Mouse (Mus musculus) C2C12 (cell line): Measurements from ENCODE around the gene Stau1. TPM values are rescaled to one million over a fixed set of nuclear protein-coding genes. Genes with fewer than 3 reads are reported as not detected.

Source experiments
- H3K27me3 ChIP-seq: one replicate; pipeline ENCODE4 v1.6.1; 2011; ENCODE audit not compliant: control insufficient read depth, insufficient read depth, insufficient read length
- H3K36me3 ChIP-seq: one replicate; pipeline ENCODE4 v1.6.1; 2011; ENCODE audit not compliant: control insufficient read depth, insufficient read depth
- H3K4me3 ChIP-seq: one replicate; pipeline ENCODE4 v1.5.1; 2011; ENCODE audit warnings: mild to moderate bottlenecking, control low read depth; ENCODE audit not compliant: poor library complexity, insufficient read depth, severe bottlenecking
- H3K79me2 ChIP-seq: one replicate; pipeline ENCODE4 v1.6.1; 2011; ENCODE audit not compliant: control insufficient read depth, insufficient read depth
- H3K79me3 ChIP-seq: one replicate; pipeline ENCODE4 v1.6.1; 2011; ENCODE audit warnings: low read depth, control low read depth
- H3ac ChIP-seq: one replicate; pipeline ENCODE3; 2011; ENCODE audit warnings: low read depth; ENCODE audit not compliant: control insufficient read depth, insufficient read length
- CEBPB ChIP-seq: IDR thresholded peaks from one replicate; pipeline ENCODE4 v1.6.1; 2011; ENCODE audit warnings: low read depth, mild to moderate bottlenecking, control low read depth, moderate library complexity
- CTCF ChIP-seq: IDR thresholded peaks from one replicate; pipeline ENCODE4 v1.5.1; 2011; ENCODE audit not compliant: control insufficient read depth, insufficient read depth, insufficient read length
- FOSL1 ChIP-seq: IDR thresholded peaks from one replicate; pipeline ENCODE4 v1.8.0; 2011; ENCODE audit warnings: mild to moderate bottlenecking, low read length; ENCODE audit not compliant: poor library complexity, insufficient read depth, severe bottlenecking
- MAX ChIP-seq: IDR thresholded peaks from one replicate; pipeline ENCODE4 v1.6.1; 2011; ENCODE audit warnings: mild to moderate bottlenecking, control low read depth
- MYOD1 ChIP-seq: IDR thresholded peaks from one replicate; pipeline ENCODE4 v1.6.1; 2011; ENCODE audit warnings: low read depth; ENCODE audit not compliant: control insufficient read depth, insufficient read length
- MYOG ChIP-seq: IDR thresholded peaks from one replicate; pipeline ENCODE4 v1.6.1; 2011; ENCODE audit not compliant: control insufficient read depth, insufficient read length; ENCODE audit errors: extremely low read depth
- USF1 ChIP-seq: IDR thresholded peaks from one replicate; pipeline ENCODE4 v1.6.1; 2011; ENCODE audit warnings: low read depth, mild to moderate bottlenecking, control low read depth, moderate library complexity
- polyA plus RNA-seq: library from polyadenylated mRNA; unstranded; fragments of >200 nt; fragmentation: generic; extraction: Trizol; gene quantifications from one replicate; pipeline ENCODE4 v1.2.1, GENCODE M21; 2012; ENCODE audit warnings: missing spikeins

The Stau1 gene
- polyA plus RNA-seq, 1 experiment: 53.4 TPM

DNA sequence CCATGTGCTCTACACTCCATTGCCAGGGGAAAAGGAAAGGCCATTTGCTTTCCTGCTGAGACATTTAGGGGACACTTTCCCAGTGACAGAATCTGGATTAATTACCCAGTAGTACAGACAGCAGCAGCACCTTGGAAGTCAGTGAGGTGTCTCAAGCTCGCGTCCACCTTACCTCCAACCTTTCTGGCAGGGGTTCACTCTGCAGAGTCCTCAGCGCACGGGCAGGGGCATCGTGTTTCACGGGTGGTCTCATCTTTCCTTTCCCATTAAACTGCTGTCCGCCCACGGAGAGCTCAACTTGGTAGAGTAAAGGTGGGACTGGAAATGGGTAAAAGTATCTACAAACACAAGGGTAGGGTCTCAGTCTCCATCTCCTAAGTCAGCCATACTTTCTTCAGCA, 32.8 kb downstream of the Stau1 start:
- no peak overlapping the region for H3ac ChIP-seq
- H3K36me3 ChIP-seq: peaks cover 37% of the 10 kb centered on the region
- H3K27me3 ChIP-seq: no peaks in the 10 kb centered on the region
- TF ChIP-seq MYOG (no peak), FOSL1 (no peak), MAX (no peak), MYOD1 (no peak), CTCF (no peak), USF1 (no peak), CEBPB (no peak)
- peaks cover 41% of the 10 kb centered on the region for H3K79me3 ChIP-seq
- H3K4me3 ChIP-seq: no peak overlapping the region
- peaks cover 62% of the 10 kb centered on the region for H3K79me2 ChIP-seq

- Histone ChIP-seq H3K27me3 (no peaks in the 10 kb centered on the region), H3K79me3 (peaks cover 25% of the 10 kb centered on the region), H3K36me3 (peaks cover 46% of the 10 kb centered on the region), H3K79me2 (peaks cover 41% of the 10 kb centered on the region), H3ac (no peak overlapping the region), H3K4me3 (no peak overlapping the region)
- TF ChIP-seq MYOG (no peak), USF1 (no peak), MYOD1 (no peak)
These were observed 35.3 kb downstream of the Stau1 start for GRCm38 (mm10) chr2:166960648-166961330.

GRCm38 (mm10) chr2:166956805-166957204, 39.3 kb downstream of the Stau1 start:
- no peak overlapping the region for H3K4me3 ChIP-seq
- H3K36me3 ChIP-seq: peaks cover 72% of the 10 kb centered on the region

DNA sequence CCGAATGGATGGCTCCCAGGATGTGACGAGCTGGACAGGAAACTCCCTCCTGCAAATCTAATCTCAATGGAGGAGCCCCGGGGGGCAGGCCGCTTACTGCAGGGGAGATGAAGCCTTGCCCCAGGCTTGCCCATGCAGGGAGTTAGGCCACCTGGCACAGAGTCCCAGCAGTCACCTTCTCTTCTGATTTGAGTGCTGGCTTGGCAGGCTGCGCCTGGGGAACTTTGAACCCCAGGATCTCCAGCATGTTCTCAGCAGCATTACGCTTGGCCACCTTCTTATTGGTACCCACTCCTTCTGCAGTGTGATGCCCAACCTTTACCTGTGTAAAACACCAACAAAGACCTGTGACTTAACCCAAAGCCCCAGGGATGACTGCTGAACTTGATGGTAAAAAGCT, 43.9 kb downstream of the Stau1 start:
- Histone ChIP-seq H3K27me3 (no peaks in the 10 kb centered on the region), H3K79me3 (no peaks in the 10 kb centered on the region), H3K79me2 (no peaks in the 10 kb centered on the region), H3K4me3 (no peak overlapping the region), H3K36me3 (peaks cover 83% of the 10 kb centered on the region), H3ac (no peak overlapping the region)
- TF ChIP-seq MYOD1: no peak
- no peak for TF ChIP-seq MYOG
- TF ChIP-seq CTCF: no peak
- TF ChIP-seq CEBPB: no peak
- no peak for TF ChIP-seq FOSL1
- no peak for TF ChIP-seq MAX

More at GRCm38 (mm10) chr2:166956805-166957204, 39.3 kb downstream of the Stau1 start:
- TF ChIP-seq MAX: no peak
- TF ChIP-seq FOSL1: no peak
- TF ChIP-seq MYOG: no peak
- TF ChIP-seq USF1: no peak
- TF ChIP-seq CEBPB: no peak
- TF ChIP-seq CTCF: no peak
- no peak for TF ChIP-seq MYOD1
- no peaks in the 10 kb centered on the region for H3K27me3 ChIP-seq
- H3K79me2 ChIP-seq: peaks cover 3% of the 10 kb centered on the region
- H3K79me3 ChIP-seq: no peaks in the 10 kb centered on the region
- H3ac ChIP-seq: no peak overlapping the region

GRCm38 (mm10) chr2:166950853-166951648, 45.0 kb downstream of the Stau1 start:
- Histone ChIP-seq H3ac (no peak overlapping the region), H3K79me3 (no peaks in the 10 kb centered on the region), H3K79me2 (no peaks in the 10 kb centered on the region), H3K4me3 (no peak overlapping the region), H3K36me3 (peaks cover 94% of the 10 kb centered on the region), H3K27me3 (no peaks in the 10 kb centered on the region)
- TF ChIP-seq CTCF: no peak

- H3K36me3 ChIP-seq: peaks cover 98% of the 10 kb centered on the region
These were observed 47.2 kb downstream of the Stau1 start for GRCm38 (mm10) chr2:166948936-166949335.

More at GRCm38 (mm10) chr2:166948936-166949335, 47.2 kb downstream of the Stau1 start:
- Histone ChIP-seq H3K27me3 (no peaks in the 10 kb centered on the region), H3K79me3 (no peaks in the 10 kb centered on the region), H3K4me3 (no peak overlapping the region), H3K79me2 (no peaks in the 10 kb centered on the region), H3ac (no peak overlapping the region)
- no peak for TF ChIP-seq MYOD1
- TF ChIP-seq USF1: no peak
- TF ChIP-seq MYOG: no peak
